Comparison of ENCODE assay signal across 18 mouse cellular contexts in genomic region chr15:25929936-25930335, GRCm38 (mm10). TPM values are rescaled to one million over a fixed set of nuclear protein-coding genes. Genes with fewer than 3 reads are reported as not detected.
DNase-seq lines count a peak whose midpoint lies in the region; ATAC-seq and TF ChIP-seq lines count a peak whose summit lies in the region.
"Had no signal": no experiment of that assay in that cellular context is flagged by ENCODE, and none has a peak within 500 bp of the region (broad histone marks: within the 10 kb centered on the region; RNA-seq: fewer than 3 reads in every experiment).

No protein-coding gene starts in this region.

- H3K4me1 ChIP-seq in kidney, postnatal 0 days (replicated peaks; ENCODE audit: insufficient read depth, low read length), result peaks cover 14% of the 10 kb centered on the region
- H3K4me1 ChIP-seq in heart, embryonic 13.5 days, result peaks cover 56% of the 10 kb centered on the region
- peaks cover 23% of the 10 kb centered on the region for H3K4me1 ChIP-seq in liver, postnatal 0 days (ENCODE audit: insufficient read depth)

- no peak overlapping the region for H3K4me3 ChIP-seq in kidney, postnatal 0 days (replicated peaks; ENCODE audit: low read depth, low read length)
- no peak overlapping the region for H3K4me3 ChIP-seq in heart, embryonic 13.5 days
- no peak overlapping the region for H3K4me3 ChIP-seq in liver, postnatal 0 days (ENCODE audit: low read depth, low read length)
- H3K4me3 ChIP-seq: forebrain, embryonic 10.5 days; limb, embryonic 15.5 days; lung, embryonic 15.5 days; megakaryocyte, embryonic 14.5 days; neural tube, embryonic 13.5 days had no signal

- peak overlapping the region; percentile 68 for H3K27ac ChIP-seq in kidney, postnatal 0 days
- H3K27ac ChIP-seq in heart, embryonic 13.5 days (replicated peaks), result peak overlapping the region; percentile 29
- H3K27ac ChIP-seq in liver, postnatal 0 days (ENCODE audit: low read depth), result no peak overlapping the region
- H3K27ac ChIP-seq: forebrain, embryonic 10.5 days; hindbrain, embryonic 14.5 days; limb, embryonic 15.5 days; lung, embryonic 15.5 days; neural tube, embryonic 13.5 days had no signal

- H3K36me3 ChIP-seq in kidney, postnatal 0 days (ENCODE audit: insufficient read depth, low read length), result no peaks in the 10 kb centered on the region
- H3K36me3 ChIP-seq in heart, embryonic 13.5 days, result no peaks in the 10 kb centered on the region
- H3K36me3 ChIP-seq in liver, postnatal 0 days (replicated peaks; ENCODE audit: insufficient read depth, low read length), result no peaks in the 10 kb centered on the region
- H3K36me3 ChIP-seq: forebrain, embryonic 10.5 days; limb, embryonic 15.5 days; lung, embryonic 15.5 days; neural tube, embryonic 13.5 days had no signal

- 46% methylated on average over 10 of the region's 10 CpGs for WGBS in kidney, postnatal 0 days
- WGBS in heart, embryonic 13.5 days, result 44% methylated on average over 10 of the region's 10 CpGs
- 70% methylated on average over 10 of the region's 10 CpGs for WGBS in liver, postnatal 0 days (ENCODE audit: insufficient replicate concordance)

- DNase-seq in frontal cortex, postnatal 10 days (ENCODE audit: low spot score in 2 of 2), result no peak
- peak; percentile 62 for DNase-seq in kidney, postnatal 0 days (ENCODE audit: low spot score)
- DNase-seq in kidney, postnatal 14 days, result no peak
- DNase-seq in NIH3T3 (ENCODE audit: low read depth), result peak; percentile 76
- DNase-seq in liver, postnatal 0 days, result no peak
- no peak for DNase-seq in lung, postnatal 10 days
- DNase-seq: adrenal gland, adult 8-10 months; cerebellum, postnatal 14 days; layer of hippocampus, postnatal 36 days; retina, postnatal 1 day had no signal

- H3K4me2 ChIP-seq in kidney, postnatal 0 days (ENCODE audit: low read length), result no peak overlapping the region
- no peak overlapping the region for H3K4me2 ChIP-seq in heart, embryonic 13.5 days
- no peak overlapping the region for H3K4me2 ChIP-seq in liver, postnatal 0 days (ENCODE audit: low read depth, low read length)
- H3K4me2 ChIP-seq: hindbrain, embryonic 14.5 days; limb, embryonic 15.5 days; lung, embryonic 15.5 days; neural tube, embryonic 13.5 days had no signal

- no peaks in the 10 kb centered on the region for H3K9me3 ChIP-seq in kidney, postnatal 0 days (replicated peaks; ENCODE audit: low read length)
- H3K9me3 ChIP-seq in heart, embryonic 13.5 days, result no peaks in the 10 kb centered on the region
- no peaks in the 10 kb centered on the region for H3K9me3 ChIP-seq in liver, postnatal 0 days (ENCODE audit: low read length)
- H3K9me3 ChIP-seq: forebrain, embryonic 10.5 days; limb, embryonic 15.5 days; lung, embryonic 15.5 days; neural tube, embryonic 13.5 days had no signal

- H3K9ac ChIP-seq in kidney, postnatal 0 days (ENCODE audit: low read depth, low read length), result no peak overlapping the region
- H3K9ac ChIP-seq in heart, embryonic 13.5 days, result no peak overlapping the region
- H3K9ac ChIP-seq in liver, postnatal 0 days (replicated peaks), result no peak overlapping the region
- H3K9ac ChIP-seq: hindbrain, embryonic 14.5 days; limb, embryonic 15.5 days; lung, embryonic 15.5 days; neural tube, embryonic 13.5 days had no signal

- TF ChIP-seq CTCF in kidney, postnatal 0 days (IDR thresholded peaks at IDR 0.05; ENCODE audit: low read depth), result no peak
- TF ChIP-seq CTCF in liver, postnatal 0 days (IDR thresholded peaks at IDR 0.05; ENCODE audit: low read depth), result no peak

- TF ChIP-seq EP300 in liver, postnatal 0 days (IDR thresholded peaks at IDR 0.05; ENCODE audit: low read depth), result no peak

- ATAC-seq in frontal cortex, adult (ENCODE audit: low TSS enrichment), result peak; percentile 51
- ATAC-seq in kidney, postnatal 0 days (replicated peaks; ENCODE audit: low FRiP score, low read depth), result no peak
- no peak for ATAC-seq in heart, embryonic 13.5 days (ENCODE audit: extremely low read depth, insufficient number of reproducible peaks, low FRiP score, low TSS enrichment)
- ATAC-seq in liver, postnatal 0 days, result no peak

- no peaks in the 10 kb centered on the region for H3K27me3 ChIP-seq in kidney, postnatal 0 days (ENCODE audit: insufficient read depth, low read length)
- H3K27me3 ChIP-seq in heart, embryonic 13.5 days (replicated peaks), result no peaks in the 10 kb centered on the region
- no peaks in the 10 kb centered on the region for H3K27me3 ChIP-seq in liver, postnatal 0 days (ENCODE audit: insufficient read depth, low read length)
- H3K27me3 ChIP-seq: limb, embryonic 15.5 days; lung, embryonic 15.5 days; megakaryocyte, embryonic 14.5 days; neural tube, embryonic 13.5 days had no signal

RNA-seq across cellular contexts. Expression of gene Zfp622, which starts 54.2 kb away (rescaled TPM):
- polyA plus RNA-seq in kidney, postnatal 0 days (2015; fragmentation: Nextera tagmentation; extraction: Ambion mirVana), result 23.2 and 27.3 TPM in 2 replicates
- 16.4 and 20.9 TPM in 2 replicates for polyA plus RNA-seq in heart, embryonic 13.5 days (2015; fragmentation: Nextera tagmentation; extraction: Ambion mirVana)
- polyA plus RNA-seq in liver, postnatal 0 days (2015; fragmentation: Nextera tagmentation; extraction: Ambion mirVana), result 9.8 and 13.4 TPM in 2 replicates

Comparison
In these comparisons a context has a peak if more than half of its experiments do, and no peak if none do; other contexts are left out.
1. DNase-seq: peak in kidney, postnatal 0 days (single experiment) and NIH3T3 (single experiment); none in frontal cortex, postnatal 10 days (0 of 2), kidney, postnatal 14 days (single experiment), liver, postnatal 0 days (single experiment) and lung, postnatal 10 days (single experiment).